Mouse (Mus musculus) gastrocnemius, adult 18-20 months (tissue): ENCODE measurements around the gene Trem3. TPM values are rescaled to one million over a fixed set of nuclear protein-coding genes. Genes with fewer than 3 reads are reported as not detected.

Experiments used
- DNase-seq: peaks from one replicate; pipeline ENCODE4 v3.0.0; 2021; ENCODE audit warnings: low spot score
- long read RNA-seq, 2 experiments: library from polyadenylated mRNA; stranded (forward); transcript quantifications; one replicate each; pipeline ENCODE4 v2.0.0; 2021
- total RNA-seq, 2 experiments: library from RNA; stranded (reverse); gene quantifications; 2 replicates each; pipeline ENCODE4 v1.2.3; 2021

Trem3 gene
- not detected for total RNA-seq
- long read RNA-seq, experiment 1: 0 reads
- long read RNA-seq, experiment 2: 0 reads

GRCm38 (mm10) chr17:48247221-48247928, at the start of gene Trem3:
Gene Trem3 (plus strand): TSS chr17:48247777.
- no peak for DNase-seq

GRCm38 (mm10) chr17:48203086-48203485, 44.5 kb upstream of the Trem3 start:
- no peak for DNase-seq

- no peak for DNase-seq
Observed at GRCm38 (mm10) chr17:48212596-48212995, 35.0 kb upstream of the Trem3 start.

- DNase-seq: no peak
Observed at GRCm38 (mm10) chr17:48213511-48213910, 34.1 kb upstream of the Trem3 start.

- DNase-seq: no peak
Observed at GRCm38 (mm10) chr17:48215429-48215828, 32.1 kb upstream of the Trem3 start.

- no peak for DNase-seq
Observed at GRCm38 (mm10) chr17:48230680-48231079, 16.9 kb upstream of the Trem3 start.

GRCm38 (mm10) chr17:48232518-48232917, 15.1 kb upstream of the Trem3 start, which contains the start of gene Trem1:
Gene Trem1 (plus strand): TSS chr17:48232768.
- DNase-seq: no peak

- no peak for DNase-seq
Observed at GRCm38 (mm10) chr17:48233789-48234188, 13.8 kb upstream of the Trem3 start.

- DNase-seq: no peak
Observed at GRCm38 (mm10) chr17:48234550-48234949, 13.0 kb upstream of the Trem3 start.

- DNase-seq: no peak
Observed at GRCm38 (mm10) chr17:48235773-48236370, 11.7 kb upstream of the Trem3 start.

- DNase-seq: no peak
Observed at GRCm38 (mm10) chr17:48237621-48238020, 10.0 kb upstream of the Trem3 start.

GRCm38 (mm10) chr17:48249039-48249438, 1.5 kb downstream of the Trem3 start:
- no peak for DNase-seq

- DNase-seq: no peak
Observed at GRCm38 (mm10) chr17:48249501-48249900, 1.9 kb downstream of the Trem3 start.

GRCm38 (mm10) chr17:48250631-48251030, 3.1 kb downstream of the Trem3 start:
- no peak for DNase-seq

GRCm38 (mm10) chr17:48256575-48256974, 9.0 kb downstream of the Trem3 start:
- DNase-seq: no peak

- DNase-seq: no peak
Observed at GRCm38 (mm10) chr17:48261868-48262267, 14.3 kb downstream of the Trem3 start.

- no peak for DNase-seq
Observed at GRCm38 (mm10) chr17:48263741-48264362, 16.3 kb downstream of the Trem3 start, which contains the start of gene Treml4. Gene Treml4 (plus strand): TSS chr17:48264295.

- DNase-seq: no peak
Observed at GRCm38 (mm10) chr17:48264662-48265061, 17.1 kb downstream of the Trem3 start.

- DNase-seq: no peak
Observed at GRCm38 (mm10) chr17:48266138-48266537, 18.6 kb downstream of the Trem3 start.

GRCm38 (mm10) chr17:48266610-48267304, 19.2 kb downstream of the Trem3 start:
- DNase-seq: no peak

GRCm38 (mm10) chr17:48267591-48267990, 20.0 kb downstream of the Trem3 start:
- no peak for DNase-seq

GRCm38 (mm10) chr17:48268276-48268675, 20.7 kb downstream of the Trem3 start:
- no peak for DNase-seq
